Mouse (Mus musculus): ENCODE measurements around the gene Trpm5.

The Trpm5 gene

GRCm38 (mm10) chr7:143057667-143058220 lies 36.7 kb downstream of the Trpm5 start:
- DNase-seq, result no peak

DNA sequence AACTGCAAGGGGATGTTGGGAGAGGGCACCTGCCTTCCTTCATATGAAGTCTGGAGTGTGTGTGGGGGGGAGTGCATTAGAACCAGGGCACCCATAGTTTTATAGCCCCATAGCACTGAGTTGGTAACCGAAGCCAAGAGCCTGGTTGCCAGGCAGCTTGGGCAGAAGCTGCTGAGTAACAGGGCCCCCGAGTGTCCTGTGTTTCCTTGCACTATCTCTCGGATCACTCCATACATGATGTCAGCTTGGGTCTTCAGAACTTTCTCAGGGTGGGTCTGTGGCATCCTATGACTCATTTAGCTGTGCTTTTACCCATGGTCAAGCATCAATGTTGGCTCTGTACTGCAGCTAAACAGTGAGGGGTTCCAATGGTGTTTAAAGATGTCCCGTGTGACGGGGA lies 37.4 kb downstream of the Trpm5 start:
- DNase-seq, result no peak

GRCm38 (mm10) chr7:143055499-143056186 lies 38.8 kb downstream of the Trpm5 start:
- no peak for DNase-seq

DNA sequence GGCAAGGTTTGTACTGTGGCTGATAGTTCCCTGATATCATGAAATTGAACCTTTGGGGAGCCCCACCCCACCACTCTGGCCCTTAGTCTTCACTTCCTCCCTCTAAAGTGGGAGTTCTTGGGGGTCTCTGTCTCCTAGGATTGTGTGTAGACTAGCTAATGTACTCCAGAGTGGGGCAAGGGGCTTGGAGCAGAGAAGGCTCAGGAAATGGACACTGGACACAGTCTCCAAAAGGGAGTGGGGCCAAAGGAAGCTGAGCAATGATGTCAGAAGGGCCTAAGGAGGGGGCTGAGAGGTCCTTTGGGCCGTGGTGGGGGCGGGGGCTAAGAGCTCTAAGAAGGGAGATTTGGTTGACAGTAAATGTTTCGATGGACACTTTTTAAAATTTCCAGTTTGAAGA lies 39.4 kb downstream of the Trpm5 start:
- no peak for DNase-seq

DNA sequence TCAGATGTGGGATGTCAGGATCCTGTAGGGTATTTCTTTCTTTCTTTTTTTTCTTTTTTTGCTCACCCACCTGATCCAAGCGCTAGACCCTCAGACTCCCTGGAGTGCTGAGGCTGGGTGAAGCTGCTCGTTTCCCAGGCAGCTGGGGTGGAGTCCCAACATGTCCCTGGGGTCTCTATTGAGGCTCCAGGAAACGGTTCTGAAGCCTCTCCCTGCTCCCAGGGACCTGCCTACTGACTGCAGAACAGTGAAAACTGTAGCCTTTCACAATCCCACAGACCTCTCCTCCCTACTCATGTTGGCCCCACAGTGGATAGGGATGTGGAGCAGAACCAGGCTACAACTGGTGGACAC lies 39.9 kb downstream of the Trpm5 start:
- DNase-seq, result no peak

GRCm38 (mm10) chr7:143053961-143054611 lies 40.4 kb downstream of the Trpm5 start:
- no peak for DNase-seq

- peak; percentile 81 to 87 for DNase-seq
Observed at GRCm38 (mm10) chr7:143053008-143053899, 41.2 kb downstream of the Trpm5 start.

- DNase-seq, result peak; percentile 94 to 95
Observed at GRCm38 (mm10) chr7:143052626-143053007, 41.8 kb downstream of the Trpm5 start, which contains the start of gene Cd81. Cd81 (plus strand) TSS chr7:143052739.

- no peak for DNase-seq
Observed at GRCm38 (mm10) chr7:143051316-143051715, 43.1 kb downstream of the Trpm5 start.

- DNase-seq, result no peak
Observed at GRCm38 (mm10) chr7:143049841-143050816, 44.3 kb downstream of the Trpm5 start.

GRCm38 (mm10) chr7:143049331-143049730 lies 45.1 kb downstream of the Trpm5 start:
- no peak for DNase-seq

DNA sequence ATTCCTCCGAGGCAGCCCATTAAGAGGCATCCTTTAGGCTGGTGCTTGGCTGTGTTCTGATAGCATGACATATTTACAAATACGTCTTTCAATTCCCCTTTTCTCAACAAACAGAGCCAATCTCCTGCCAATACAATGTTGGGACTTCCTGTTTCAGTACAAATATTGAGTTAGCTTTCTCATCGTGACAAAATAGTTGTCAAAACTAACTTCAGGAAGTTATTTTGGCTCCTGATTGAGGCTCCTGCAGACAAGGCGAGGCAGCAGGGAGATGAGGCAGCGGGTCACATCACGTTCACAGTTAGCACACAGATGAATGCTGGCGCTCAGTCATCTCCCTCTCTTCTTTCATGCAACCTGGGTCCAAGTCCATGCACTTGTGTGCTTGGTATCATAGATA lies 48.1 kb downstream of the Trpm5 start:
- DNase-seq, result no peak

GRCm38 (mm10) chr7:143044826-143045206 lies 49.6 kb downstream of the Trpm5 start:
- DNase-seq, result no peak

DNA sequence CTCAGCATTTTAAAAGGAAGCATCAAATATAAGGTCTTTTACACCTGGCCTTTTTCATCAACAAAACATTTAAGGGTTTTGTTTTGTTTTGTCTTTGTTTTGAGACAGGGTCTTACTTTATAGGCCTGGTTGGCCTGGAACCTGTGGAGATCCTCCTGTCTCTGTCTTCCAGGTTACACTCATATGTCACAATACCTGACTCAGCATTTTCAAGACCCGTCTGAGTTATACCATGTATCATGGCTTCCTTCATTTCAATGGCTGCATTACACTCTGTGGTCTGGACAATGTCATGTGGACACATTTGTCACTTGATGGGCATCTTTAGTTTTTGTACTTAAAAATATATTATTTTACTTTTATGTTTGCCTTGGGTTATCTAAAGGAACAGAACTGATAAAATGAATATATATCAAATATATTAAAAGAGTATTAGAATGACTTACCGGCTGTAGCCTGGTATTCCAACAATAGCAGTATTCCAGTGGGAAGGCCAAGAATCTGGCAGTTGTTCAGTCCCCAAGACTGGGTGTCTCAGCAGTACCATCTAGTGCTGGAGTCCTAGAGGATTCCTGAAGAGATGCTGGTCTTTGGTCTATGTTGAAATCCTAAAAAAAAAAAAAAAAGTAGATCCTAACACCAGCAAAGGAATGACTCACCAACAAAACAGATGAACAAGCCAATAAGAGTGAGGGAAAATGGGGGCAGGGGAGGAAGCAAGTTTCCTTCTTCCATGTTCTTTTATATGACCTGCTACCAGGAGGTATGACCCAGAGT lies 50.2 kb downstream of the Trpm5 start:
- DNase-seq, result no peak

- DNase-seq, result no peak
Observed at GRCm38 (mm10) chr7:143042897-143043300, 51.5 kb downstream of the Trpm5 start.

GRCm38 (mm10) chr7:143042089-143042488 lies 52.4 kb downstream of the Trpm5 start:
- peak; percentile 69 to 76 for DNase-seq

- DNase-seq, result no peak
Observed at GRCm38 (mm10) chr7:143041138-143041822, 53.2 kb downstream of the Trpm5 start.

DNA sequence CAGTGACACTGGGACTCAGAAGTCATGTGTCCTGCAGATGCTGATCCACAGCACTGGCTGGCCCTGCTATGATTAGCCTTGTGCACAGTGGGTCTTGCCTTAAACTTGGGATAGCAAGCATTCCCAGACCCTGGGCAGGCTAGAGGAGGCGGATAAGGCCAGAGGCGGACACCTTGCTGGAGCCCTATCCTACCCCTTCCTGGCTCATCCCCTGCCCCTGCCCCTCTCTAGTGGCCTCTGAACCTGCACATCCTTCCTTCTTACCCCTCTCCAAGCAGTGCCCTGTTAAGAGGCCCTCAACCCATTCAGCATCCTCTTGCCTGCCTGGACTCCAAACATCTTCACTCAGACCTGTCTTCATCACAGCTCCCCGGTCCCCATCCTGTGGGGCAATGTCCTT lies 53.9 kb downstream of the Trpm5 start:
- no peak for DNase-seq

DNA sequence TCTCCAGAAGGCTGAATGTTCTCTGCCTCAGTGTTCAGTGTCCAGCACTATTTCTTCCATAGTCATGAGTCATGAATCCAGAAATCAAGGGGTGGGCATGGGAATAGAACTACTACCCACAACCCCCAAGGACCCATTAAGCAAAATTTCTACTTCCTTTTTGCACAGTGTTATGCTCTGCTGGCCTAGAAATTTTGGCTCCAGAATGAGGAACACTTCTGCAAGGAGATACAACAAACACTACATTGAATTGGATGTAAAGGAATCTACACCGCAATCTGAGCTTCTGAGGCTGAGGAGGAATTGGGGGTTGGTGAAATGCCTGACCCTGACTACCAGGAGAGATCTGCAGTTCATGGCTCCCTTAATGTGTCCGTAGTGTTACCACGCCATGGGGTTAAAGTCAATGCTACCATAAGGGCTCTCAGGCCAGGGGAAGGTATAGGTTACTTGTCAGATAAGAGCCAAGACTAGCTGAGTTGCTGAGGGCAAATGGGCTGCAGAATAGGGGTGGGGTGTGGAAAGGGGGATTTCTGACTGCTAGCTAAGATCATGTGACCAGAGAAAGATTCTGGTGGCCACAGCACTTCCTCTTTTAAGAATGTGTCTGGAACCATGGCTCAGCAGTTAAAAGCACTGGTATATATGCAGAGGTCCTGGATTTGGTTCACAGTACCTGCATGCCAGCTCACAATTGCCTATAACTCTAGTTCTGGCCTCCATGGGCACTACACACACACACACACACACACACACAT lies 56.1 kb downstream of the Trpm5 start:
- no peak for DNase-seq

DNA sequence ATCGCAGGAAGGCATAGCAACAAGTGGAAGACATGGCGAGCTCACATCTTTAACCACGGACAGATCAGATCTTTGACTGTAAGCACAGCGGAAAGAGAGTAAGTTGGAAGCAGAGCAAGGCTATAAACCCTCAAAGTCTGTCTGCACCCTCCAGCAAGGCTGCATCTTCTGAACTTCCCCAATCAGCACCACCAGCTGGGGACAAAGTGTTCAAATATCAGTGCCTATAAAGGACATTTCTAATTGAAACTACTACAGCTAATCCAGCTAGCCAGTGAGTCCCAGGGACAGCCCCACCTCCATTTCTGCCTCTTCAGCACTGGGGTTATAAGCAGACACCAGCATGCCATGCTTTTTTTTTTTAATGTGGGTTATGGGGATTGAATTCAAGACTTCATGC lies 57.1 kb downstream of the Trpm5 start:
- no peak for DNase-seq
